Mouse (Mus musculus) CH12.LX (cell line): Measurements from ENCODE around the gene Ilvbl. TPM values are rescaled to one million over a fixed set of nuclear protein-coding genes. Genes with fewer than 3 reads are reported as not detected.

ENCODE experiments used
- DNase-seq: peaks from one replicate; pipeline ENCODE4 v3.0.0-alpha.2; 2013; ENCODE audit errors: extremely low read depth
- H3K27ac ChIP-seq: 2 replicates; pipeline ENCODE4 v1.5.1; 2012; ENCODE audit warnings: low read depth, mild to moderate bottlenecking, control low read depth, moderate library complexity; ENCODE audit not compliant: insufficient read depth
- H3K27me3 ChIP-seq: replicated peaks from 2 replicates; pipeline ENCODE3; 2012; ENCODE audit warnings: inconsistent platforms
- H3K36me3 ChIP-seq, 2 experiments: replicated peaks in 1 of 2; 2 replicates each; pipeline versions ENCODE3 to v1.6.1; 2012; ENCODE audit warnings: inconsistent platforms in 1 of 2, low read length in 1 of 2, mild to moderate bottlenecking in 1 of 2, mixed read lengths in 1 of 2, moderate library complexity in 1 of 2; ENCODE audit not compliant: control insufficient read depth in 1 of 2, insufficient read depth in 1 of 2
- H3K4me1 ChIP-seq, 2 experiments: 2 replicates each; pipeline ENCODE4 v1.6.1; 2012; ENCODE audit warnings: inconsistent platforms in 1 of 2, moderate library complexity in 1 of 2; ENCODE audit not compliant: insufficient read depth in 2 of 2, control insufficient read depth in 1 of 2
- H3K4me2 ChIP-seq: 2 replicates; pipeline ENCODE4 v1.6.1; 2012; ENCODE audit warnings: low read depth, mild to moderate bottlenecking, control low read depth; ENCODE audit not compliant: poor library complexity, insufficient read depth, severe bottlenecking
- H3K4me3 ChIP-seq, 3 experiments: fragments of 150-350 bp in 1 of 3; sonication (generic) in 1 of 3; replicated peaks in 1 of 3; 2 replicates each; pipeline versions ENCODE3 to v1.5.1; 2011 to 2012; ENCODE audit warnings: low read depth in 2 of 3, low read length in 2 of 3, mild to moderate bottlenecking in 2 of 3, moderate library complexity in 2 of 3, control low read depth in 1 of 3, improper control_type of control experiment in 1 of 3, inconsistent platforms in 1 of 3, mixed read lengths in 1 of 3; ENCODE audit not compliant: poor library complexity in 1 of 3
- H3K79me2 ChIP-seq: replicated peaks from 2 replicates; pipeline ENCODE4 v1.6.1; 2012; ENCODE audit warnings: mild to moderate bottlenecking, moderate library complexity; ENCODE audit not compliant: control insufficient read depth, poor library complexity, insufficient read depth, severe bottlenecking; ENCODE audit errors: extremely low read depth
- H3K9ac ChIP-seq: 2 replicates; pipeline ENCODE4 v1.6.1; 2012; ENCODE audit warnings: low read depth, mild to moderate bottlenecking, control low read depth, moderate library complexity; ENCODE audit not compliant: insufficient read depth
- H3K9me3 ChIP-seq: replicated peaks from 2 replicates; pipeline ENCODE3; 2012; ENCODE audit warnings: low read length, inconsistent platforms, mixed read lengths
- BHLHE40 ChIP-seq: IDR thresholded peaks from 2 replicates; pipeline ENCODE4 v1.6.1; 2011; ENCODE audit warnings: mild to moderate bottlenecking, low read depth, low read length, improper control_type of control experiment
- CTCF ChIP-seq, 2 experiments: IDR thresholded peaks in 1 of 2; conservative IDR thresholded peaks in 1 of 2; 2 replicates each; pipeline ENCODE4 v1.5.1; 2011 to 2012; ENCODE audit warnings: low read depth in 2 of 2, low read length in 2 of 2, improper control_type of control experiment in 1 of 2, inconsistent platforms in 1 of 2, mild to moderate bottlenecking in 1 of 2, moderate library complexity in 1 of 2
- E2F4 ChIP-seq: IDR thresholded peaks from 2 replicates; pipeline ENCODE4 v1.6.1; 2011; ENCODE audit warnings: low read depth, low read length, improper control_type of control experiment; ENCODE audit not compliant: insufficient replicate concordance
- ELF1 ChIP-seq: IDR thresholded peaks from 2 replicates; pipeline ENCODE4 v1.6.1; 2014; ENCODE audit warnings: low read depth, mild to moderate bottlenecking, inconsistent platforms, low read length, improper control_type of control experiment
- EP300 ChIP-seq: IDR thresholded peaks from 2 replicates; pipeline ENCODE4 v1.6.1; 2011; ENCODE audit warnings: low read length, improper control_type of control experiment
- HCFC1 ChIP-seq: IDR thresholded peaks from 2 replicates; pipeline ENCODE4 v1.6.1; 2012; ENCODE audit warnings: low read depth, mild to moderate bottlenecking, inconsistent platforms, low read length, improper control_type of control experiment
- KAT2A ChIP-seq: IDR thresholded peaks from 2 replicates; pipeline ENCODE4 v1.6.1; 2012; ENCODE audit warnings: low read length, improper control_type of control experiment, inconsistent platforms; ENCODE audit not compliant: insufficient replicate concordance
- MAZ ChIP-seq: IDR thresholded peaks from 2 replicates; pipeline ENCODE4 v1.6.1; 2012; ENCODE audit warnings: low read depth, mild to moderate bottlenecking, inconsistent platforms, low read length, improper control_type of control experiment, moderate library complexity
- MEF2A ChIP-seq: IDR thresholded peaks from 2 replicates; pipeline ENCODE4 v1.6.1; 2014; ENCODE audit warnings: low read depth, mild to moderate bottlenecking, inconsistent platforms, low read length, improper control_type of control experiment, borderline replicate concordance
- MXI1 ChIP-seq: IDR thresholded peaks from 2 replicates; pipeline ENCODE4 v1.6.1; 2011; ENCODE audit warnings: mild to moderate bottlenecking, low read depth, low read length, improper control_type of control experiment
- MYC ChIP-seq: IDR thresholded peaks from 2 replicates; pipeline ENCODE4 v1.6.1; 2011; ENCODE audit warnings: low read depth, mild to moderate bottlenecking, improper control_type of control experiment, low read length
- POLR2A ChIP-seq: IDR thresholded peaks from 2 replicates; pipeline ENCODE4 v1.6.1; 2011; ENCODE audit warnings: low read depth, mild to moderate bottlenecking, improper control_type of control experiment, low read length
- RAD21 ChIP-seq: IDR thresholded peaks from 2 replicates; pipeline ENCODE4 v1.6.1; 2011; ENCODE audit warnings: low read depth, mild to moderate bottlenecking, low read length, improper control_type of control experiment, moderate library complexity
- SMC3 ChIP-seq: IDR thresholded peaks from 2 replicates; pipeline ENCODE4 v1.6.1; 2011; ENCODE audit warnings: low read depth, low read length, improper control_type of control experiment
- USF2 ChIP-seq: conservative IDR thresholded peaks from 2 replicates; pipeline ENCODE4 v1.6.1; 2011; ENCODE audit warnings: low read depth, low read length, improper control_type of control experiment
- ZKSCAN1 ChIP-seq: IDR thresholded peaks from 2 replicates; pipeline ENCODE4 v1.6.1; 2012; ENCODE audit warnings: low read depth, inconsistent platforms, low read length, improper control_type of control experiment, borderline replicate concordance
- ZNF384 ChIP-seq: IDR thresholded peaks from 2 replicates; pipeline ENCODE4 v1.6.1; 2012; ENCODE audit warnings: low read depth, low read length, improper control_type of control experiment, inconsistent platforms
- dilution Hi-C: fragments of 300-500 bp; cut with MboI; formaldehyde crosslinking; loops from 2 replicates; pipeline ENCODE4 v1.14.3; 2020; ENCODE audit warnings: low sequenced_read_pairs; ENCODE audit not compliant: extremely low pct_unique_long_range_greater_than_20kb, extremely low pct_ligation_motif_present
- in situ Hi-C: fragments of 300-500 bp; cut with MboI; formaldehyde crosslinking; loops from 3 replicates; pipeline ENCODE4 v1.14.3; 2019; ENCODE audit warnings: low sequenced_read_pairs, low pct_ligation_motif_present, low pct_unique_long_range_greater_than_20kb, mixed read lengths
- polyA plus RNA-seq: library from polyadenylated mRNA; unstranded; fragments of >175 nt; gene quantifications from 2 replicates; pipeline ENCODE4 v1.2.1, GENCODE M21; 2012; ENCODE audit warnings: low read depth; ENCODE audit not compliant: insufficient read length
- total RNA-seq, 2 experiments: library from RNA; depleted of rRNA; stranded (reverse); fragments of 300-350 nt in 1 of 2; fragments of >200 nt in 1 of 2; gene quantifications; 2 replicates each; pipeline ENCODE4 v1.2.3; 2012 to 2014

The Ilvbl gene
- total and polyA plus RNA-seq, 3 experiments, result 11.7 to 21.2 (median 20.5) TPM

GRCm38 (mm10) chr10:78630194-78630593 lies 56.0 kb downstream of the Ilvbl start:
- no peak overlapping the region for H3K9ac ChIP-seq
- dilution Hi-C loops, result no loop called here

GRCm38 (mm10) chr10:78632311-78632710 lies 58.2 kb downstream of the Ilvbl start:
- Histone ChIP-seq H3K9me3 (no peaks in the 10 kb centered on the region), H3K27me3 (peaks cover 47% of the 10 kb centered on the region), H3K9ac (no peak overlapping the region), H3K4me1 (no peaks in the 10 kb centered on the region), H3K79me2 (no peaks in the 10 kb centered on the region), H3K27ac (no peak overlapping the region), H3K4me3 (no peak overlapping the region), H3K36me3 (no peaks in the 10 kb centered on the region), H3K4me2 (0 out of 2 replicates have a peak overlapping the region, but pooled peaks have one; percentile 44)
- dilution Hi-C loops, result no loop called here
- peak; percentile 54 for DNase-seq
- TF ChIP-seq CTCF (conservative IDR thresholded peaks at IDR 0.05 in 1 of 2, IDR thresholded peaks at IDR 0.05 in 1 of 2; ENCODE audit: low read depth in 2 of 2, low read length in 2 of 2), result peak; percentile 40 to 74; a peak in 3 of 4 replicates
- no peak for TF ChIP-seq KAT2A
- TF ChIP-seq RAD21, result peak; percentile 68
- no peak for TF ChIP-seq HCFC1
- peak; percentile 48 for TF ChIP-seq SMC3
- in situ Hi-C loops, result no loop called here

More at GRCm38 (mm10) chr10:78630194-78630593, 56.0 kb downstream of the Ilvbl start:
- Histone ChIP-seq H3K79me2 (no peaks in the 10 kb centered on the region), H3K27me3 (peaks cover 42% of the 10 kb centered on the region), H3K36me3 (no peaks in the 10 kb centered on the region), H3K27ac (no peak overlapping the region), H3K4me1 (no peaks in the 10 kb centered on the region), H3K9me3 (no peaks in the 10 kb centered on the region), H3K4me3 (no peak overlapping the region), H3K4me2 (no peak overlapping the region)
- no peak for DNase-seq
- in situ Hi-C loops, result no loop called here
- no peak for TF ChIP-seq SMC3
- no peak for TF ChIP-seq RAD21
- no peak for TF ChIP-seq USF2
- TF ChIP-seq MXI1, result no peak
- TF ChIP-seq CTCF (conservative IDR thresholded peaks at IDR 0.05 in 1 of 2, IDR thresholded peaks at IDR 0.05 in 1 of 2; ENCODE audit: low read depth in 2 of 2, low read length in 2 of 2), result no peak
- TF ChIP-seq BHLHE40, result no peak
- TF ChIP-seq ELF1, result no peak
- no peak for TF ChIP-seq MYC
- TF ChIP-seq EP300, result no peak
- no peak for TF ChIP-seq E2F4
- TF ChIP-seq POLR2A, result no peak
- TF ChIP-seq ZKSCAN1, result no peak
- no peak for TF ChIP-seq ZNF384
- no peak for TF ChIP-seq MEF2A
- TF ChIP-seq MAZ, result no peak

Other genes with a start within 250 kb of the Ilvbl start
- gene Agpat3, start 221.9 kb upstream of the Ilvbl start, total RNA-seq (2012; rRNA removed), result 49.4 and 63.1 TPM in 2 replicates
- gene Agpat3, start 221.9 kb upstream of the Ilvbl start, total RNA-seq (2014; rRNA removed), result 36.7 and 40.1 TPM in 2 replicates
- 67.2 and 70.0 TPM in 2 replicates for gene Agpat3, start 221.9 kb upstream of the Ilvbl start, polyA plus RNA-seq
- 189 and 203 TPM in 2 replicates for gene Rrp1, start 161.3 kb upstream of the Ilvbl start, total RNA-seq (2012; rRNA removed)
- gene Rrp1, start 161.3 kb upstream of the Ilvbl start, total RNA-seq (2014; rRNA removed), result 127 and 138 TPM in 2 replicates
- 327 and 659 TPM in 2 replicates for gene Rrp1, start 161.3 kb upstream of the Ilvbl start, polyA plus RNA-seq
- 124 and 139 TPM in 2 replicates for gene Cstb, start 148.7 kb upstream of the Ilvbl start, total RNA-seq (2012; rRNA removed)
- gene Cstb, start 148.7 kb upstream of the Ilvbl start, total RNA-seq (2014; rRNA removed), result 226 and 239 TPM in 2 replicates
- 194 and 206 TPM in 2 replicates for gene Cstb, start 148.7 kb upstream of the Ilvbl start, polyA plus RNA-seq
- 6.4 and 8.4 TPM in 2 replicates for gene Pdxk, start 109.4 kb upstream of the Ilvbl start, total RNA-seq (2012; rRNA removed)
- 4.3 TPM in 2 replicates for gene Pdxk, start 109.4 kb upstream of the Ilvbl start, total RNA-seq (2014; rRNA removed)
- gene Pdxk, start 109.4 kb upstream of the Ilvbl start, polyA plus RNA-seq, result 6.3 and 6.8 TPM in 2 replicates
- not detected in 2 replicates for gene Olfr1358, start 56.9 kb upstream of the Ilvbl start, total RNA-seq (2012; rRNA removed)
- not detected in 2 replicates for gene Olfr1358, start 56.9 kb upstream of the Ilvbl start, total RNA-seq (2014; rRNA removed)
- gene Olfr1358, start 56.9 kb upstream of the Ilvbl start, polyA plus RNA-seq, result not detected in 2 replicates
- gene Syde1, start 17.6 kb downstream of the Ilvbl start, total RNA-seq (2012; rRNA removed), result not detected in 2 replicates
- gene Syde1, start 17.6 kb downstream of the Ilvbl start, total RNA-seq (2014; rRNA removed), result not detected in 2 replicates
- gene Syde1, start 17.6 kb downstream of the Ilvbl start, polyA plus RNA-seq, result not detected in 2 replicates
- gene Olfr1357, start 43.7 kb downstream of the Ilvbl start, total RNA-seq (2012; rRNA removed), result not detected in 2 replicates
- not detected in 2 replicates for gene Olfr1357, start 43.7 kb downstream of the Ilvbl start, total RNA-seq (2014; rRNA removed)
- gene Olfr1357, start 43.7 kb downstream of the Ilvbl start, polyA plus RNA-seq, result not detected in 2 replicates
- not detected in 2 replicates for gene Casp14, start 143.9 kb downstream of the Ilvbl start, total RNA-seq (2012; rRNA removed)
- gene Casp14, start 143.9 kb downstream of the Ilvbl start, total RNA-seq (2014; rRNA removed), result not detected in 2 replicates
- not detected in 2 replicates for gene Casp14, start 143.9 kb downstream of the Ilvbl start, polyA plus RNA-seq
- not detected in 2 replicates for gene Ccdc105, start 178.7 kb downstream of the Ilvbl start, total RNA-seq (2012; rRNA removed)
- not detected in 2 replicates for gene Ccdc105, start 178.7 kb downstream of the Ilvbl start, total RNA-seq (2014; rRNA removed)
- not detected in 2 replicates for gene Ccdc105, start 178.7 kb downstream of the Ilvbl start, polyA plus RNA-seq
- 0.04 TPM in 1 of 2 replicates, not detected in the other for gene Slc1a6, start 206.2 kb downstream of the Ilvbl start, total RNA-seq (2012; rRNA removed)
- gene Slc1a6, start 206.2 kb downstream of the Ilvbl start, total RNA-seq (2014; rRNA removed), result not detected in 2 replicates
- not detected in 2 replicates for gene Slc1a6, start 206.2 kb downstream of the Ilvbl start, polyA plus RNA-seq